Mouse (Mus musculus) left cerebral cortex, postnatal 36 days (tissue): Measurements from ENCODE around the gene Olfr686. TPM values are rescaled to one million over a fixed set of nuclear protein-coding genes. Genes with fewer than 3 reads are reported as not detected.

Experiments
- DNase-seq, 2 experiments: peaks; one replicate each; pipeline ENCODE4 v3.0.0; 2021 to 2022; ENCODE audit warnings: low spot score in 2 of 2, mixed read lengths in 1 of 2
- intact Hi-C: fragments of 180-260 bp; cut with DNase I; formaldehyde crosslinking; loops from one replicate; pipeline ENCODE4 v1.15.1; 2025
- total RNA-seq, 2 experiments: library from RNA; stranded (reverse); gene quantifications; 2 replicates each; pipeline ENCODE4 v1.2.3; 2021

The Olfr686 gene
- not detected for total RNA-seq

- intact Hi-C loops: no loop called here
- no peak for DNase-seq
Observed at GRCm38 (mm10) chr7:105207385-105207784, at the start of gene Olfr686. TSS of gene Olfr686 (minus strand) at chr7:105207485.

- DNase-seq: no peak
- intact Hi-C loops: no loop called here
Observed at GRCm38 (mm10) chr7:105256656-105257055, 49.4 kb upstream of the Olfr686 start.

GRCm38 (mm10) chr7:105248197-105248596 is 40.9 kb upstream of the Olfr686 start:
- intact Hi-C loops: no loop called here
- no peak for DNase-seq

GRCm38 (mm10) chr7:105247671-105248070 is 40.4 kb upstream of the Olfr686 start:
- intact Hi-C loops: no loop called here
- no peak for DNase-seq

GRCm38 (mm10) chr7:105229386-105229785 is 22.1 kb upstream of the Olfr686 start:
- intact Hi-C loops: no loop called here
- no peak for DNase-seq

GRCm38 (mm10) chr7:105228138-105228537 is 20.9 kb upstream of the Olfr686 start:
- intact Hi-C loops: no loop called here
- DNase-seq: no peak

GRCm38 (mm10) chr7:105226703-105227102 is 19.4 kb upstream of the Olfr686 start:
- intact Hi-C loops: no loop called here
- DNase-seq: no peak

GRCm38 (mm10) chr7:105226072-105226471 is 18.8 kb upstream of the Olfr686 start:
- intact Hi-C loops: no loop called here
- DNase-seq: no peak

GRCm38 (mm10) chr7:105218281-105218680 is 11.0 kb upstream of the Olfr686 start:
- intact Hi-C loops: no loop called here
- no peak for DNase-seq

GRCm38 (mm10) chr7:105214761-105215160 is 7.5 kb upstream of the Olfr686 start:
- intact Hi-C loops: no loop called here
- DNase-seq: no peak

- intact Hi-C loops: no loop called here
- DNase-seq: no peak
Observed at GRCm38 (mm10) chr7:105185912-105186311, 21.4 kb downstream of the Olfr686 start, which contains the start of gene Olfr685. TSS of gene Olfr685 (minus strand) at chr7:105186012.

GRCm38 (mm10) chr7:105170773-105171172 is 36.5 kb downstream of the Olfr686 start:
- DNase-seq: peak in 1 of 2 experiments; percentile 20
- intact Hi-C loops: loop anchor here (5.0 kb wide), 2 partner anchors 307 to 347 kb away; no protein-coding TSS in a partner anchor

- DNase-seq: no peak
- intact Hi-C loops: no loop called here
Observed at GRCm38 (mm10) chr7:105163553-105163952, 43.7 kb downstream of the Olfr686 start, which contains the start of gene Olfr684. TSS of gene Olfr684 (minus strand) at chr7:105163653.

Other genes with a start within 250 kb of the Olfr686 start
- gene Olfr670, start 244.9 kb downstream of the Olfr686 start, total RNA-seq: not detected
- not detected for gene Olfr671, start 228.4 kb downstream of the Olfr686 start, total RNA-seq
- not detected for gene Olfr672, start 205.5 kb downstream of the Olfr686 start, total RNA-seq
- not detected for gene Olfr675, start 179.0 kb downstream of the Olfr686 start, total RNA-seq
- gene Olfr676, start 174.8 kb downstream of the Olfr686 start, total RNA-seq: not detected
- gene Olfr677, start 156.1 kb downstream of the Olfr686 start, total RNA-seq: not detected
- gene Olfr678, start 143.0 kb downstream of the Olfr686 start, total RNA-seq: not detected
- not detected for gene Olfr679, start 126.3 kb downstream of the Olfr686 start, total RNA-seq
- not detected for gene Olfr680-ps1, start 114.7 kb downstream of the Olfr686 start, total RNA-seq
- gene Olfr681, start 90.6 kb downstream of the Olfr686 start, total RNA-seq: not detected
- gene Olfr683, start 60.5 kb downstream of the Olfr686 start, total RNA-seq: not detected
- not detected for gene Olfr684, start 43.8 kb downstream of the Olfr686 start, total RNA-seq
- gene Olfr685, start 21.5 kb downstream of the Olfr686 start, total RNA-seq: not detected
- gene Olfr688, start 80.6 kb upstream of the Olfr686 start, total RNA-seq: not detected
- not detected for gene Olfr689, start 103.7 kb upstream of the Olfr686 start, total RNA-seq
- 1 to 10 TPM in 1 of 2 experiments, under 1 TPM in 1; 0.27 to 1.7 TPM for gene Olfr690, start 126.6 kb upstream of the Olfr686 start, total RNA-seq
- gene Olfr691, start 134.8 kb upstream of the Olfr686 start, total RNA-seq: under 1 TPM; 0.72 to 0.91 TPM
- gene Olfr692, start 160.7 kb upstream of the Olfr686 start, total RNA-seq: not detected
- gene Gm5901, start 167.6 kb upstream of the Olfr686 start, total RNA-seq: not detected
- gene Fam160a2, start 192.6 kb upstream of the Olfr686 start, total RNA-seq: 10 to 100 TPM; 77.0 to 83.9 TPM
- gene Cnga4, start 197.1 kb upstream of the Olfr686 start, total RNA-seq: 1 to 10 TPM; 1.0 to 1.3 TPM
- gene Cckbr, start 218.2 kb upstream of the Olfr686 start, total RNA-seq: 10 to 100 TPM; 63.2 to 64.3 TPM